Mouse (Mus musculus): ENCODE measurements around the gene Numa1. TPM values are rescaled to one million over a fixed set of nuclear protein-coding genes. Genes with fewer than 3 reads are reported as not detected.
"Not testable (repeated sequence)": the region's sequence is repeated elsewhere in the genome, so short reads cannot be mapped to it uniquely, and the experiment has no call there.

The Numa1 gene
- polyA plus RNA-seq, 1 experiment from 2014 or later: 110 TPM

DNA sequence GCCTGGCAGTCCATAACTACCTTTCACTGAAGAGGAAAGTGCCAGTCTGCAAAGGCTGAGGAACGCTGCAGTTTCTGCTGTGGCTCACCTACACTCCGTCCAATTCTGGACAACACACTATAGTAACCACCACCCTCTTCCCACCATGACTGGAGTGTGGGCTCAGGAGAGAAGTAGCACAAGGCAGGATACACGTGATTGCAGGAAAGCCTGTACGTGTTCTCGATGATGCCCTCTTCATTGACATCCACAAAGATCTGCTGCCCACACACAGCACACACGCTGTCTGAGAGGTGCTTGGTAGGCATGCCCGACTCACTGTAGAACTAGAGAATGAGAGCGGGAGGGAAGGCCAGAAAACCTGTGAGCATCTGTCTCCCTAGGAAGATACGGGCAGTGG lies 89.9 kb downstream of the Numa1 start:
- no peak for ATAC-seq (ENCODE audit: low FRiP score, low TSS enrichment)
- WGBS: 98% methylated on average over 9 of the region's 9 CpGs
- peaks cover 56% of the 10 kb centered on the region for H3K36me3 ChIP-seq (ENCODE audit: control insufficient read depth, insufficient read depth, low read length)

DNA sequence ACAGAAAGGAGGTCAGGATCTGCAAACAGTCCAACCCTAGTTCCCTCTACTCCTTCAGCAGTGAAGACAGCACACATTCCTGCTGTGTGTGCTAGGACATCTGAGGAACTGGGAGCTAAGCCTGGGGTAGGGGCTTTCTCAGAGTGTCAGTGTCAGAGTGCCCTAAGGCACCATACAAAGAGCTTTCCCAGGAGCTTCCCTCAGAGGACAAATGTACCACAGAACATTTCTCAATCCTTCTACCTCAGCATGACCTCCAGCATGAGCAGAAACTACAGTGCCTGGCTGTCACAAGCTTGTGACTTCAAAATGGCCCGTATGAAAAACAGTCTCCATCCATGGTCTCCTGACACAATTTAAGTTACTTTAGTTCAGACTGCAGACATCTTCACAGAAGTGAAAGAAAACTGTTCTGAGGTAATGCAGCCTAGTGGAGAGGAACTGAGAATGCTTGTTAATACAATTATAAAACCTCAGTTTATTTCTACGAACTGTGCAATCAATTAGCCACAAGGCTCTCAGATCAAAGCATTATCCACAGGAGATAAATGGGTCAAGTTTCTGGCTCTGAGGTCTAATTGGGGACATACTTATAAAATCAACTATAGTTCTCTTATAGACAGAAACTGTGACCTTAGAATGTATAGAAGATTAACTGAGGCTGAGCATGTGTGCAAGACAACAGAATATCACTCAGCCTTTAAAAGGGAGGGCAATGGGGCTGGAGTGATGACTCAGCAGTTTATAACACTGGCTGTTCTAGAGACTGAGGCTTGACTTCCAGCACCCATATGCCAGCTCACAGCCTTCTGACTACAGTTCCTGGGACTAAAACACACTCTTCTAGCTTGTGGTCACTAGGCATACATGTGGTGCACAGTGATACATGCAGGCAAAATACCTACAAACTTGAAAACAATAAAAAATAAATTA lies 91.5 kb downstream of the Numa1 start:
- Histone ChIP-seq H3K4me1 (ENCODE audit: control insufficient read depth, insufficient read depth, low read length) (no peaks in the 10 kb centered on the region), H3K4me3 (ENCODE audit: low read length) (no peak overlapping the region), H3K9ac (ENCODE audit: low read depth, low read length) (no peak overlapping the region), H3K27me3 (ENCODE audit: control insufficient read depth, insufficient read depth, low read length) (no peaks in the 10 kb centered on the region), H3K27ac (ENCODE audit: low read depth, low read length) (no peak overlapping the region), H3K36me3 (ENCODE audit: control insufficient read depth, insufficient read depth, low read length) (peaks cover 48% of the 10 kb centered on the region), H3K4me2 (replicated peaks; ENCODE audit: low read depth, low read length) (no peak overlapping the region), H3K9me3 (ENCODE audit: control insufficient read depth, low read length) (no peaks in the 10 kb centered on the region)
- WGBS: 91% methylated on average over 2 of the region's 2 CpGs
- no peak for ATAC-seq (ENCODE audit: low FRiP score, low TSS enrichment)

More for the DNA sequence above, 89.9 kb downstream of the Numa1 start:
- H3K9me3 ChIP-seq (ENCODE audit: control insufficient read depth, low read length): no peaks in the 10 kb centered on the region
- H3K27ac ChIP-seq (ENCODE audit: low read depth, low read length): no peak overlapping the region
- H3K27me3 ChIP-seq (ENCODE audit: control insufficient read depth, insufficient read depth, low read length): no peaks in the 10 kb centered on the region
- H3K4me3 ChIP-seq (ENCODE audit: low read length): no peak overlapping the region
- H3K9ac ChIP-seq (ENCODE audit: low read depth, low read length): no peak overlapping the region
- H3K4me1 ChIP-seq (ENCODE audit: control insufficient read depth, insufficient read depth, low read length): no peaks in the 10 kb centered on the region
- no peak overlapping the region for H3K4me2 ChIP-seq (replicated peaks; ENCODE audit: low read depth, low read length)

DNA sequence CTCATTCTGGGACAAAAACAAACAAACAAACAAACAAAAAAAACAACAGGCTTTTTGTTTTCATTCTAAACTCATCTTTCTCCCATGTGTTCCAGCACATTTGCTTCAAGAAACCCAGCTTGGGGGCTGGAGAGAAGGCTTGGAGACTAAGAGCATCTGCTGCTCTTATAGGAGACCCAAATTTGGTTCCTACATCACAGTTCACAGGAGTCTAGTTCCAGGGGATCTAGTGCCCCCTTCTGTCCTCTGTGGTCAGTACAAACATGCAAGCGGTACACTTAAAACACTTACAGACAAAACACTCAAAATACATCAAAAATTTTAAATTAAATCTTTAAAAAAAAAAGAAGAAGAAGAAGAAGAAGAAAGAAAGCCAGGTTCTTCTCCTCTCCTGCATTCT lies 101.0 kb downstream of the Numa1 start:
- Histone ChIP-seq H3K4me3 (ENCODE audit: low read length) (no peak overlapping the region), H3K27me3 (ENCODE audit: control insufficient read depth, insufficient read depth, low read length) (no peaks in the 10 kb centered on the region), H3K9me3 (ENCODE audit: control insufficient read depth, low read length) (no peaks in the 10 kb centered on the region), H3K36me3 (ENCODE audit: control insufficient read depth, insufficient read depth, low read length) (peaks cover 92% of the 10 kb centered on the region), H3K4me2 (replicated peaks; ENCODE audit: low read depth, low read length) (no peak overlapping the region), H3K4me1 (ENCODE audit: control insufficient read depth, insufficient read depth, low read length) (no peaks in the 10 kb centered on the region), H3K27ac (ENCODE audit: low read depth, low read length) (no peak overlapping the region), H3K9ac (ENCODE audit: low read depth, low read length) (no peak overlapping the region)
- 94% methylated on average over 1 of the region's 1 CpGs for WGBS
- no peak for ATAC-seq (ENCODE audit: low FRiP score, low TSS enrichment)

DNA sequence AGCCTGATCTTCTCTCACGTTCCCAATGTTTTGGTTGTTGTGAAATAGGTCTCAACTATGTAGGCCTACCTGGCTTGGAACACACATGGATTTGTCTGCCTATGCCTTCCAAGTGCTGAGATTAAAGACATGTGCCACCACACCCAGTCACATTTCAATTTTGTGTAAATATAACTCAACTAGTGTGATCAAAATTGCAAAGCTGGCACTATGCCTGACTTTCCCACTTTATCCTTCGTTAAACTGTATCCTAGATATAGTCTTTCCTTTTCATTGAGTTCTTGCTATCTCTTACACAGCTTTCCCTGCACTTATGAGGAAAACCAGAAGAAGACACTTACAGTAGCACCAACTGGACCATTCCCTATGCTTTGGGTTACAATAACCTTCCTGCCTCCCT lies 101.6 kb downstream of the Numa1 start:
- H3K36me3 ChIP-seq (ENCODE audit: control insufficient read depth, insufficient read depth, low read length): peaks cover 94% of the 10 kb centered on the region
- ATAC-seq (ENCODE audit: low FRiP score, low TSS enrichment): no peak
- no peaks in the 10 kb centered on the region for H3K4me1 ChIP-seq (ENCODE audit: control insufficient read depth, insufficient read depth, low read length)
- H3K9me3 ChIP-seq (ENCODE audit: control insufficient read depth, low read length): no peaks in the 10 kb centered on the region
- H3K9ac ChIP-seq (ENCODE audit: low read depth, low read length): no peak overlapping the region
- 97% methylated on average over 2 of the region's 2 CpGs for WGBS
- no peak overlapping the region for H3K27ac ChIP-seq (ENCODE audit: low read depth, low read length)
- H3K4me3 ChIP-seq (ENCODE audit: low read length): no peak overlapping the region
- H3K27me3 ChIP-seq (ENCODE audit: control insufficient read depth, insufficient read depth, low read length): no peaks in the 10 kb centered on the region
- no peak overlapping the region for H3K4me2 ChIP-seq (replicated peaks; ENCODE audit: low read depth, low read length)

DNA sequence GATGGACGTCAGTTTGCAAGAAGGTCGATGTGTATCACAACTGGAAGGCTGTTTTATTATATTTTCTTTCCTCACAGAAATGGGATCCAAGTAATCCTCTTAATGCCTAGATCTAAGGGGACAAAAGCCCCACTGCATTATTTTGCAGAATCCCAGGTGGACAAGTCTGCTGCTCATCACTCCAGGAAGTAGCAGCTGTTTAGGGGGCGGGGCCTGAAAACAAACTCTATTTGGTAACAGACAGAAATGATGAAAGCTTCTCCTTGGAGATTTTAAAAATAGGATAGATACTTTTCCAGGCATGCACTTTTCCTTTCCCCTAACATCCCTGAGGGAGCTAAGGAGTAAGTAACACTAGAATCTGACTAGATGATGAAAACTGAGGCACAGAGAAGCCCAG lies 103.4 kb downstream of the Numa1 start:
- H3K9ac ChIP-seq (ENCODE audit: low read depth, low read length): no peak overlapping the region
- H3K27me3 ChIP-seq (ENCODE audit: control insufficient read depth, insufficient read depth, low read length): no peaks in the 10 kb centered on the region
- no peak overlapping the region for H3K4me2 ChIP-seq (replicated peaks; ENCODE audit: low read depth, low read length)
- H3K27ac ChIP-seq (ENCODE audit: low read depth, low read length): no peak overlapping the region
- no peaks in the 10 kb centered on the region for H3K9me3 ChIP-seq (ENCODE audit: control insufficient read depth, low read length)
- no peak overlapping the region for H3K4me3 ChIP-seq (ENCODE audit: low read length)
- 93% methylated on average over 3 of the region's 3 CpGs for WGBS
- H3K4me1 ChIP-seq (ENCODE audit: control insufficient read depth, insufficient read depth, low read length): no peaks in the 10 kb centered on the region
- ATAC-seq (ENCODE audit: low FRiP score, low TSS enrichment): no peak
- H3K36me3 ChIP-seq (ENCODE audit: control insufficient read depth, insufficient read depth, low read length): peaks cover 83% of the 10 kb centered on the region

DNA sequence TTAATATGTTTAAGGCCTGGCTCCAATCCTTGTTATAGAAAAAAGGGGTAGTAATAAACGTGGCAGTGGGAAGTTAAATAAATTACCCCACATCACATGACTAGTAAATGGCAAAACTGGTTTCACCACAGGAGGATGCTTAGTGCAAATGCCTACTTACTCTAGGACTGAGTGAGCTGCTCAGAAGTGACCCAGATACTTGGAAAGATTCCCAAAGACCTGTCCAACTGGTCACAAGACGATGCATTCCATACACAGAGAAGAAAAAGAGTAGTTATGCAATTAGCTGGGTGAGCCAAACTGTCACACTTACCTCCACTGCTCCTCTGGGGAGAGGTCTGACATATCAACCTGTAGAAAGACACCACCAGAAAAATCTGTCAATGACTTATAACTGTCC lies 108.4 kb downstream of the Numa1 start:
- Histone ChIP-seq H3K4me3 (ENCODE audit: low read length) (no peak overlapping the region), H3K9ac (ENCODE audit: low read depth, low read length) (no peak overlapping the region), H3K27ac (ENCODE audit: low read depth, low read length) (no peak overlapping the region), H3K27me3 (ENCODE audit: control insufficient read depth, insufficient read depth, low read length) (no peaks in the 10 kb centered on the region), H3K4me2 (replicated peaks; ENCODE audit: low read depth, low read length) (no peak overlapping the region), H3K36me3 (ENCODE audit: control insufficient read depth, insufficient read depth, low read length) (peaks cover 35% of the 10 kb centered on the region), H3K4me1 (ENCODE audit: control insufficient read depth, insufficient read depth, low read length) (no peaks in the 10 kb centered on the region), H3K9me3 (ENCODE audit: control insufficient read depth, low read length) (no peaks in the 10 kb centered on the region)
- WGBS: 67% methylated on average over 2 of the region's 2 CpGs
- ATAC-seq (ENCODE audit: low FRiP score, low TSS enrichment): no peak

DNA sequence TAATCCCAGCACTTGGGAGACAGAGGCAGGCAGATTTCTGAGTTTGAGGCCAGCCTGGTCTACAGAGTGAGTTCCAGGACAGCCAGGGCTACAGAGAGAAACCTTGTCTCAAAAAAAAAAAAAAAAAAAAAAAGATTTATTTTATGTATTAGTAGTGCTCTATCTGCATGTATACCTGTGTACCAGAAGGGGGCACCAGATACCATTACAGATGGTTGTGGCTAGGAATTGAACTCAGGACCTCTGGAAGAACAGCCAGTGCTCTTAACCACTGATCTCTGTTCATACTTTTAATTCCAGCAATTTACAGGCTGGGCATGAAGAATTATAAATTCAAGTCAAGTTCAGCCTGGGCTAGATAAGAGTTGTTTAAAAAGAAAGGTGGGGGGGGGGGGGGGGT lies 114.6 kb downstream of the Numa1 start:
- H3K4me1 ChIP-seq (ENCODE audit: control insufficient read depth, insufficient read depth, low read length); H3K4me3 ChIP-seq (ENCODE audit: low read length); ATAC-seq (ENCODE audit: low FRiP score, low TSS enrichment); H3K27ac ChIP-seq (ENCODE audit: low read depth, low read length); H3K9ac ChIP-seq (ENCODE audit: low read depth, low read length); H3K27me3 ChIP-seq (ENCODE audit: control insufficient read depth, insufficient read depth, low read length); H3K9me3 ChIP-seq (ENCODE audit: control insufficient read depth, low read length); H3K36me3 ChIP-seq (ENCODE audit: control insufficient read depth, insufficient read depth, low read length); H3K4me2 ChIP-seq (replicated peaks; ENCODE audit: low read depth, low read length): not testable (repeated sequence)

DNA sequence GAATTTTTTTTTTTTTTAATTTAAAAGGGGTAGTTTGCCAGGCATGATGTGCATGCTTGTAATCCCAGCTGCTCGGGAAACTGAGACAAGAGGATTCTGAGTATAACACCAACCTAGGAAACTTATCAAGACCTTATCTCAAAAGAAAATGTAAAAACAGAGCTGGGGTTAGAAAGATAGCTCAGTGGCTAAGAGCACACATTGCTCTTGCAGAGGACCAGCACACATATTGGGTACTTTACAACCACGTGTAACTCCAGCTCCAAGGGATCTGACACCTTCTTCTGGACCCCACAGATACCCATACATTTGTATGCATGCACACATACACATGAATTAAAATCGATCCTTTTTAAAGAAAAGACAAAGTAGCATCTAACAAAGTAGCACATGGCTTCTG lies 127.4 kb downstream of the Numa1 start:
- Histone ChIP-seq H3K36me3 (ENCODE audit: control insufficient read depth, insufficient read depth, low read length) (peaks cover 18% of the 10 kb centered on the region; the same call in 1 of the 2 replicates), H3K27ac (ENCODE audit: low read depth, low read length) (no peak overlapping the region), H3K4me2 (replicated peaks; ENCODE audit: low read depth, low read length) (no peak overlapping the region), H3K9ac (ENCODE audit: low read depth, low read length) (no peak overlapping the region), H3K27me3 (ENCODE audit: control insufficient read depth, insufficient read depth, low read length) (no peaks in the 10 kb centered on the region), H3K4me1 (ENCODE audit: control insufficient read depth, insufficient read depth, low read length) (peaks cover 6% of the 10 kb centered on the region; the same call in 1 of the 2 replicates), H3K4me3 (ENCODE audit: low read length) (no peak overlapping the region), H3K9me3 (ENCODE audit: control insufficient read depth, low read length) (no peaks in the 10 kb centered on the region)
- no peak for ATAC-seq (ENCODE audit: low FRiP score, low TSS enrichment)
- 93% methylated on average over 3 of the region's 3 CpGs for WGBS

DNA sequence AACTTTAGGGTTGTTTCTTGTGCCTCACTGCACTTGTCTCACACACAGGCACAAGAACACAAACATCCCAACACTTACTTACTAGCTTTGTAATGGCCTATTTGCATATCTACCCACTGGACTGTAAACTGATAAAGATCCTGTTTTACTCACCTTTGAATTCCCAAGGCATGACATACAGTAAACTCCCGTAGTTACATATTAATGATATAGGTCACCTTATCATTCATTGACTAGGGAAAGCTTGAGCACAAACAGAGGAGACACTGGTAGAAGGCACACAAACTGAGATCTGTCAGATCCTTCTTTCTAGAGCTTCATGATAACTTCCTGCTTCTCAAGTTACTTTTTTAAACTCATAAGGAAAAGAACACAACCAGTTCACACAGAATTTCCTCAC lies 128.3 kb downstream of the Numa1 start:
- peaks cover 13% of the 10 kb centered on the region; the same call in 1 of the 2 replicates for H3K36me3 ChIP-seq (ENCODE audit: control insufficient read depth, insufficient read depth, low read length)
- no peak overlapping the region for H3K27ac ChIP-seq (ENCODE audit: low read depth, low read length)
- H3K4me2 ChIP-seq (replicated peaks; ENCODE audit: low read depth, low read length): no peak overlapping the region
- H3K9me3 ChIP-seq (ENCODE audit: control insufficient read depth, low read length): no peaks in the 10 kb centered on the region
- H3K27me3 ChIP-seq (ENCODE audit: control insufficient read depth, insufficient read depth, low read length): no peaks in the 10 kb centered on the region
- H3K9ac ChIP-seq (ENCODE audit: low read depth, low read length): no peak overlapping the region
- H3K4me1 ChIP-seq (ENCODE audit: control insufficient read depth, insufficient read depth, low read length): peaks cover 10% of the 10 kb centered on the region; the same call in 1 of the 2 replicates
- WGBS: 76% methylated on average over 1 of the region's 1 CpGs
- no peak overlapping the region for H3K4me3 ChIP-seq (ENCODE audit: low read length)
- ATAC-seq (ENCODE audit: low FRiP score, low TSS enrichment): no peak

All from kidney, embryonic 14.5 days (tissue).